Mouse (Mus musculus) erythroblast, embryonic 14.5 days (primary cell): ENCODE results near the gene Nupr1l. TPM values are rescaled to one million over a fixed set of nuclear protein-coding genes. Genes with fewer than 3 reads are reported as not detected.
A peak's percentile ranks its signal among the peaks of the same experiment; 100 is the strongest.
"Not testable (repeated sequence)": the region's sequence is repeated elsewhere in the genome, so short reads cannot be mapped to it uniquely, and the experiment has no call there.

Experiments
- H3K27me3 ChIP-seq: 2 replicates; pipeline ENCODE4 v1.6.1; 2012; ENCODE audit warnings: inconsistent platforms; ENCODE audit not compliant: control insufficient read depth
- H3K36me3 ChIP-seq: 2 replicates; pipeline ENCODE4 v1.6.1; 2012; ENCODE audit warnings: mild to moderate bottlenecking, inconsistent platforms; ENCODE audit not compliant: control insufficient read depth
- H3K4me1 ChIP-seq: 2 replicates; pipeline ENCODE4 v1.6.1; 2012; ENCODE audit warnings: inconsistent platforms; ENCODE audit not compliant: control insufficient read depth
- H3K4me3 ChIP-seq: replicated peaks from 2 replicates; pipeline ENCODE3; 2012; ENCODE audit warnings: moderate library complexity, mild to moderate bottlenecking, inconsistent platforms
- H3K9me3 ChIP-seq: 2 replicates; pipeline ENCODE4 v1.6.1; 2012; ENCODE audit warnings: low read length, inconsistent platforms, mixed read lengths; ENCODE audit not compliant: control insufficient read depth
- GATA1 ChIP-seq: IDR thresholded peaks from 2 replicates; pipeline ENCODE4 v1.6.1; 2012; ENCODE audit warnings: low read length, inconsistent platforms, mixed read lengths
- TAL1 ChIP-seq: IDR thresholded peaks from 3 replicates; pipeline ENCODE4 v1.6.1; 2012; ENCODE audit warnings: low read length, inconsistent platforms, mixed read lengths
- polyA plus RNA-seq: library from polyadenylated mRNA; stranded (reverse); fragments of >175 nt; gene quantifications from 2 replicates; pipeline ENCODE4 v1.2.3, GENCODE M21; 2012

Gene Nupr1l
- polyA plus RNA-seq, 1 experiment: not detected

DNA sequence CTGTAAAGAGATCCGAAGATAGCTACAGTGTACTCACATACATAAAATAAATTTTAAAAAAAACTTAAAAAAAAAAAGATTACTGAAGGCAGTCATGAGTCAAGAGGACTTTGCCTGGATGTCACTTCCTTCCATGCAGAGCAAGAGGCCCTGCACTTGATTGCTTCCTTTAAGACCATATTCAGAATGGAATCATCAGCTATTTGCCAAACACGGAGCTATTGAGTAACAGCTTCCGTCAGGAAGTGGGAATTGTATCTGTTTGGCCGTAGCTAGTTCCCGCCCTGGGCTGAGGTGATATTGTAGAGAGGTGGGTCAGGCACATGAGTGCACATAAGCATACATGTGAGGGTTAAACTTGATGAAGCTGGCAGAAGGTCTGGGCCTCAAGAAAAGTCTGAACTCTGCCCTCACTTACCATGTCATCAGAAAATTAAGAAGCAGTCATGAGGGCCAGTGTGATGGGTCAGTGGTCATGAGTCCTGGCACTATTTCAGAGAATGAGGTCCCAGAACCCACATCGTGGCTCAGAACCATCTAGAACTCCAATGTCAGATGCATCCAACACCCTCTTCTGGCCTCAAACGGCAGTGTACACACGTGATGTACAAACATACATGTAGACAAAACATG, 16.6 kb downstream of the Nupr1l start:
- Histone ChIP-seq H3K9me3 (no peaks in the 10 kb centered on the region), H3K36me3 (no peaks in the 10 kb centered on the region), H3K4me1 (peaks cover 1% of the 10 kb centered on the region; the same call in 1 of the 2 replicates), H3K4me3 (no peak overlapping the region), H3K27me3 (no peaks in the 10 kb centered on the region)
- TF ChIP-seq TAL1: no peak

DNA sequence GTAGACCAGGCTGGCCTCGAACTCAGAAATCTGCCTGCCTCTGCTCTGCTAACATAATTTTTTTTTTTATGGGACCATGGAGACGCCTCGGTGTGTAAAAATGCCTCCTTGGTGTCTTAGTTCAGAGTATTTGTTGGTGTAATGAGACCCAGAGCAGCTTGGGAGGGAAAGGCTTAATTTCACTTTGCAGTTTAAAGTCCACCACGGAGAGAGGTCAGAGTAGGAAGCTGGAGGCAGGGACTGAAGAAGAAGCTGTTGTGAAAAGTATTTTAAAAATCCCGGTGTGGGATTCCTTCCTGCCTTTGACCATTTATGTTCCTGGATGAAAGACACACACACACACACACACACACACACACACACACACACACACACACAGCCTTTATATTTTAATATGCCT, 17.6 kb downstream of the Nupr1l start:
- no peaks in the 10 kb centered on the region for H3K9me3 ChIP-seq

DNA sequence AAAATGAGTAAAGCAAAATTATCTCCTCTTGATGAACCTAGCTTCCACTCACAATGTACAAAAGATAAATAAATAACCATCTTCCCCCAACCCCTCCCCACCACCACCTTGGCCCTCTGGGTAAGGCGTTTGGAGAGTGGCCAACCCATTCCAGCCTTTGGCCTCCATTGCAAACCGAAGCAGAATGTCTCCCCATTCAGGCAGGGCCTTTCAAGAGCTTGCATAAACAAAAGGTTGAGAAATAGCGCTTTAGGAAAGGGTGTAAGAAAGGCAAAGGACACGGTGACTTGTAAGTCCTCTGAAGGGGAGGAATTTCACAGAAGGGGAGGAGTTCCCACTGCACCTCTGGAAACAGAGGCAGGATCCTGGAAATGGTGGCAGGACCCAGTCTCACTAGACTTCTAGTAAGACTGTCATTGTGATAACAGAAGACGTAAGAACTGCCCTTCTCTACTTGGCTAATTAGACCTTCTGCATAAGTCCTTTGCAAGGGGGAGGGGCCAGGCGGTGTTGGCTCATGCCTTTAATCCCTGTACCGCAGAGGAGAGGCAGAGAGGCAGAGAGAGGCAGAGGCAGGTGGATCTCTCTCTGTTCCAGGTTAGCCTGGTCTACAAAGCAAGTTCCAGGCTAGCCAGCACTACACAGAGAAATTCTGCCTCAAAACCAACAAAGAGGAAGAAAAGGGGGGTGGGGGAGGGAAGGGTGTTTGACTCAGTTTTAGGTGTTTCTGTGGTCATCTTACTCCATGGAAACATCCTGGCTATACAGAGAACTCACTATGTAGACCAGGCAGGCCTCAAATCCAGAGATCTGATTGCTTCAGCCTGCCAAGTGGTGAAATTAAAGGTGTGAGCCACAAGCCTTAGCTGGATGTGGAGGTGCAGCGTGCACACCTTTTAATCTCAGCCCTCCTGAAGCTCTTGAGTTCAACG, 21.9 kb downstream of the Nupr1l start:
- Histone ChIP-seq H3K36me3 (no peaks in the 10 kb centered on the region), H3K9me3 (no peaks in the 10 kb centered on the region), H3K27me3 (no peaks in the 10 kb centered on the region), H3K4me1 (peaks cover 2% of the 10 kb centered on the region; the same call in 1 of the 2 replicates), H3K4me3 (no peak overlapping the region)
- TF ChIP-seq TAL1 (no peak), GATA1 (no peak)

More for the DNA sequence above, 17.6 kb downstream of the Nupr1l start:
- no peak for TF ChIP-seq GATA1
- no peak for TF ChIP-seq TAL1
- Histone ChIP-seq H3K4me3 (no peak overlapping the region), H3K27me3 (no peaks in the 10 kb centered on the region), H3K36me3 (no peaks in the 10 kb centered on the region), H3K4me1 (peaks cover 2% of the 10 kb centered on the region; the same call in 1 of the 2 replicates)

DNA sequence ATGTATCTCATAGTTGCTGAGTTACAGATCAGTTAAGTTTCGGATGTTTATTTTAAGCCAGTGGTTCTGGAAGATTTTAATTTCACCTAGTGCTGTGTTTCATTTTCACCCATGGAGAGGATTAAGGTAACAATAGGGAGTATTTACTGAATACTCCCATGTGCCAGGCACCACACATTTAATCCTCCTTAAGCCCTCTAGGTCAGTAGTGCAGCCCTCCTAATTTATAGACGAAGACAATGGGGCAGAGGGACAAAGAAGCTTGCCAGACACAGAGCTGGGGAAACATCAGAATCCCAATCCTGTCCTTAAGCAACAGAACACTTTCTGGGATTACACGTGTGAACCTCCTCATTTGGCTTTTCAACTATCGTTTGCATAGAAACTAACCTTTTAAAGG, 28.6 kb downstream of the Nupr1l start:
- Histone ChIP-seq H3K4me3 (no peak overlapping the region), H3K9me3 (no peaks in the 10 kb centered on the region), H3K27me3 (no peaks in the 10 kb centered on the region), H3K4me1 (peaks cover 22% of the 10 kb centered on the region), H3K36me3 (no peaks in the 10 kb centered on the region)
- TF ChIP-seq TAL1 (no peak), GATA1 (no peak)

DNA sequence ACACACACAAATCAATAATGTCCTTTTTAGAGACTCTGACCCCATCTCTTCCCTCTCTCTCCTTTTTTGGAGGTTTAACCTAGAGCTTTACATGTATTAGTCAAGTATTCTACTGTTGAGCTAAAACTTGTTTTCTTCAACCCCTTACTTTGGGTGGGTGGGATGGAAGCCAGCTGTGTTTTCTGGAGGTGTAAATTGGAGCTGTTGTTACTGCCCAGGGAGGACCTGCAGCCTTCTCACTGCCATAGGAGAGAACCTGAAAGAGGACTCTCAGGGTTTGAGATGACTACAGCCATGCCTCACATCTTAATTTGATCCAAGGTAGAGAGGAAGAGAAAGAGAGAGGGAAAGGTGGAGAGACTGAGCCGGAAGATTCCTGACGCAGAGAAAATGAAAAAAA, 31.9 kb downstream of the Nupr1l start:
- Histone ChIP-seq H3K4me1 (peaks cover 34% of the 10 kb centered on the region), H3K36me3 (peaks cover 11% of the 10 kb centered on the region), H3K27me3 (no peaks in the 10 kb centered on the region), H3K4me3 (peak overlapping the region; percentile 70), H3K9me3 (no peaks in the 10 kb centered on the region)
- TF ChIP-seq GATA1: no peak
- no peak for TF ChIP-seq TAL1

DNA sequence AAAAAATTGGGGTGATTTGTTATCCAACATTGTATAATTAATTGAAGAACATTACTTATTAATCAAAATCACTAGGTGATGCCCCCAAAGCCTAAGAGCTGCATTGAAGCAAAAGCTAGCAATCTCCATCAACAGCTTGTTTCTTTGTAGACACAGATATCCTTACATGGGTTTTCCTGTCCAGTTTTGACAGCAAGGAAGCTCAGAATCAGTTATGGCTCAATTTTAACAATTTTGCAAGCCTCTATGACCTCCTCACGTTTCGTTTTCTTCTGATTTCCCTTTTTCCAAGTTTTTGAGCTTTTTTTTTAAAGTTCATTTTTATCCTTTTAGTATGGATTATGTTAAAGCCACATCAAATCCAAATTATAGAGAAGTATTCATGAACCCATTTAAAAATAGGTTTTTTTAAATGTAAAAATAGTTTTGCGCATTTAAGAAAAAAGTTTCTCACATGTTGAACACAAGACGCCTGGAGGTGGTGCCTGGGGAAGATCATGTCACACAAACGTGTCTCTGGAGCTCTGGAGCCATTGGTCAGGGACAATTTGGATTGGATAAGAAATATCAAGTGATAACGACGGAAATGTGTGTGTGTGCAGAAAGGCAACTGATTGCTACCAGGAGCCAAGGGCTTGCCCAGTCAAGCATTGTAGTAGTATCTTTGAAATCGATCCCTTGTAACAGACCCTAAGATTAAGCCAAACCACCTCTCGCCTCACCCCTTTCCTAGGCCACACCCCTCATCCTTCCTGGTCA, 32.6 kb downstream of the Nupr1l start:
- H3K9me3 ChIP-seq: no peaks in the 10 kb centered on the region
- peaks cover 37% of the 10 kb centered on the region for H3K4me1 ChIP-seq
- H3K36me3 ChIP-seq: peaks cover 17% of the 10 kb centered on the region
- H3K4me3 ChIP-seq: peak overlapping the region; percentile 70
- no peaks in the 10 kb centered on the region for H3K27me3 ChIP-seq
- TF ChIP-seq TAL1 (no peak), GATA1 (no peak)

DNA sequence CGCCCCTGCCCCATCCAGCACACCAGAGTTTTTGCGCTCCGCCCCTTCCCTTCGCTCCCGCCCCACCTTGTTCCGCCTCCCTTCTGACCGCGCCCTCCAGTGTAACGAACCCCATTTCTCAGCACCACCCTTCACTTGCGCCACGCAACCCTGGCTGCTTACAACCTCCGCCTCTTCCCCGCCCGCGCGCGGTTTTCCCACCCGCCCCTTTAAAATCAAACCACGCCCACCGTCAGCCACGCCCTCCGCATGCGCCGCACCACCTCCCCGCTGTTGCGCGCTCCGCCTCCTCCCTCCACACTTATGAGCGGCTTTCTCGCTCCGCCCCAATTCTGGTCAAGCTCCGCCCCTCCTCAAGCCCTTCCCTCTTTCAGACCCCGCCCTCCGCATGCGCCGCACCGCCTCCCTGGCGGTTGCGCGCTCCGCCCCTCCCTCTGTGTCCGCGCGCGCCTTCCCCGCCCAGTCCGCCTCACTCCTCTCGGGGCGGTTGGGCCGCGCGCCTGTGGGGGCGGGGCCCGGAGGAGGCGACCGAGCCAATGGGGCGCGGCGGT, 33.2 kb downstream of the Nupr1l start, which contains the start of gene Vkorc1l1:
Gene Vkorc1l1 (plus strand): TSS at position 476 of the 551 bp plus-strand sequence.
- TF ChIP-seq TAL1: no peak
- TF ChIP-seq GATA1: no peak
- Histone ChIP-seq H3K4me3 (peak within 1 kb of the TSS; percentile 93), H3K27me3 (no peaks in the 10 kb centered on the region), H3K4me1 (peaks cover 40% of the 10 kb centered on the region), H3K36me3 (peaks cover 23% of the 10 kb centered on the region), H3K9me3 (no peaks in the 10 kb centered on the region)

DNA sequence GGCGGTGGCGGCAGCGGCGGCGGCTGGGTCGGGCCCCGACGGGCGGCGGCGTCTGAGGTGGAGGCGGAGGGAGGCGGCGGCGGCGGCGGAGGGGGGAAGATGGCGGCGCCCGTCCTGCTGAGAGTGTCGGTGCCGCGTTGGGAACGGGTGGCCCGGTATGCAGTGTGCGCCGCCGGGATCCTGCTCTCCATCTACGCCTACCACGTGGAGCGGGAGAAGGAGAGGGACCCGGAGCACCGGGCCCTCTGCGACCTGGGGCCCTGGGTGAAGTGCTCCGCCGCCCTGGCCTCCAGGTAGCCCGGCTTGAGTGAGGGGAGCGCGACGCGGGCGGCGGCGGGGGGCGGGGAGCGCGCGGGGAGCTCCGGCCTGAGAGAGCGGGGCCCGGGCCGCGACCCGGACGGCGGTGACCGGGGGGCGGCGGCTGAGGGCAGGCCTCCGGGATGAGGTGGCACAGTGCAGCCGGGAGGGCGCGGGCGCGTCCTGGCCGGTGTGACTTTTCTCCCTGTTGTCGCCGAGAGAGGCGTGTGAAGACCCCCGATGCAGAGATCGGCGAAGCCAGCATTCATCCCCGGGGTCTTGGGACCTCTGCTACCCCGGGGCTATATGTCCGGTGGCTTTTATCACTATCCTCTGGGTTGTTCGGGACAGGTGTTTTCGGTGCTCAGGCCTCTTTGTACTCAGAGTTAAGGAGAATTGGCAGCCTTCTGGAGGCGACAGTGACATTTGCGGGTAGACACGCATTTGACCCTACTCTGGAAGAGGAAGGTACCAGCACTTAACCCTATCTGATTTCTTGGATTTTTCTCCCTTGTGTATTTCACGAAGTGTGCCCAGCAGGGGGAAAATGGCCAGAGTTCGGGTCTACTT, 34.0 kb downstream of the Nupr1l start:
- peaks cover 30% of the 10 kb centered on the region for H3K36me3 ChIP-seq
- H3K27me3 ChIP-seq: not testable (repeated sequence)
- peak overlapping the region; percentile 93 for H3K4me3 ChIP-seq

More for the DNA sequence above, 34.0 kb downstream of the Nupr1l start:
- H3K4me1 ChIP-seq: peaks cover 46% of the 10 kb centered on the region
- H3K9me3 ChIP-seq: not testable (repeated sequence)
